ENCODE assay signal across 8 mouse cellular contexts in genomic region chr2:158258005-158258418, GRCm38 (mm10). TPM values are rescaled to one million over a fixed set of nuclear protein-coding genes. Genes with fewer than 3 reads are reported as not detected.
A peak's percentile ranks its signal among the peaks of the same experiment; 100 is the strongest.
DNase-seq lines count a peak whose midpoint lies in the region; ATAC-seq lines count a peak whose summit lies in the region.
"Had no signal": no experiment of that assay in that cellular context is flagged by ENCODE, and none has a peak within 500 bp of the region (broad histone marks: within the 10 kb centered on the region; RNA-seq: fewer than 3 reads in every experiment).

Gene Bpi (plus strand): TSS chr2:158258094.

- DNase-seq in lung, postnatal 10 days, result peak; percentile 11
- no peak for DNase-seq in lung, postnatal 14 days
- DNase-seq in ZHBTc4 (ENCODE audit: low read depth, low spot score), result peak; percentile 41
- peak; percentile 37 to 55 for DNase-seq in spleen, postnatal 36 days (ENCODE audit: low spot score in 2 of 2)
- DNase-seq in adrenal gland, adult 2 months, result no peak
- DNase-seq in heart, adult 8-10 months (ENCODE audit: low spot score), result no peak

- peak; percentile 48 to 65 for ATAC-seq in hematopoietic stem cell, adult 5-6 weeks (replicated peaks in 1 of 2; ENCODE audit: insufficient read depth in 1 of 2, low FRiP score in 2 of 2, low TSS enrichment in 1 of 2, low read depth in 1 of 2, poor library complexity in 2 of 2, severe bottlenecking in 2 of 2)

RNA-seq across cellular contexts. Expression of gene Bpi, which starts in this region (rescaled TPM):
- not detected in 2 replicates for total RNA-seq in hematopoietic stem cell, adult 5-6 weeks (2017)
- not detected for total RNA-seq in adrenal gland, adult 2 months (2021)
- not detected in 2 replicates for polyA plus RNA-seq in adrenal gland, adult 2 months (2012; rRNA removed)
- total RNA-seq in heart, adult 8-10 months (2022), result not detected
- polyA plus RNA-seq: erythroblast, embryonic 14.5 days had no signal

Comparison
In these comparisons a context has a peak if more than half of its experiments do, and no peak if none do; other contexts are left out.
1. DNase-seq: peak in lung, postnatal 10 days (single experiment), ZHBTc4 (single experiment) and spleen, postnatal 36 days (2 of 2); none in lung, postnatal 14 days (single experiment), adrenal gland, adult 2 months (single experiment) and heart, adult 8-10 months (single experiment).
2. Peak in ATAC-seq in hematopoietic stem cell, adult 5-6 weeks; RNA of the gene not detected or under 1 TPM.